Comparison of ENCODE assay signal across 9 mouse cellular contexts in genomic region chr3:54755145-54756041, GRCm38 (mm10). TPM values are rescaled to one million over a fixed set of nuclear protein-coding genes. Genes with fewer than 3 reads are reported as not detected.
A peak's percentile ranks its signal among the peaks of the same experiment; 100 is the strongest.
DNase-seq lines count a peak whose midpoint lies in the region; ATAC-seq lines count a peak whose summit lies in the region.
"Had no signal": no experiment of that assay in that cellular context is flagged by ENCODE, and none has a peak within 500 bp of the region (broad histone marks: within the 10 kb centered on the region; RNA-seq: fewer than 3 reads in every experiment).

Gene Smad9 (plus strand): TSS chr3:54755582.

- peaks cover 18% of the 10 kb centered on the region for H3K27me3 ChIP-seq in forebrain, embryonic 11.5 days (ENCODE audit: control insufficient read depth, insufficient read depth, low read length)
- no peaks in the 10 kb centered on the region for H3K27me3 ChIP-seq in heart, embryonic 14.5 days (ENCODE audit: control insufficient read depth, insufficient read depth, low read length)
- peaks cover 41% of the 10 kb centered on the region for H3K27me3 ChIP-seq in liver, embryonic 13.5 days
- peaks cover 11% of the 10 kb centered on the region for H3K27me3 ChIP-seq in neural tube, embryonic 13.5 days
- H3K27me3 ChIP-seq: CH12.LX had no signal

- WGBS in forebrain, embryonic 11.5 days, result under 1% methylated on average over 60 of the region's 66 CpGs
- WGBS in heart, embryonic 14.5 days, result under 1% methylated on average over 58 of the region's 66 CpGs
- WGBS in liver, embryonic 13.5 days (ENCODE audit: insufficient replicate concordance), result 2% methylated on average over 61 of the region's 66 CpGs
- under 1% methylated on average over 65 of the region's 66 CpGs for WGBS in neural tube, embryonic 13.5 days

- peak; percentile 79 for ATAC-seq in forebrain, embryonic 11.5 days (replicated peaks; ENCODE audit: low FRiP score)
- ATAC-seq in heart, embryonic 14.5 days (ENCODE audit: insufficient number of reproducible peaks, insufficient read depth, low FRiP score, low read depth), result peak; percentile 78
- peak; percentile 45 for ATAC-seq in liver, embryonic 13.5 days (ENCODE audit: low read depth)
- peak; percentile 90 for ATAC-seq in neural tube, embryonic 13.5 days (ENCODE audit: low read depth)

- H3K9me3 ChIP-seq in forebrain, embryonic 11.5 days (ENCODE audit: control insufficient read depth, low read length), result no peaks in the 10 kb centered on the region
- H3K9me3 ChIP-seq in heart, embryonic 14.5 days (ENCODE audit: control insufficient read depth, low read length), result no peaks in the 10 kb centered on the region
- no peaks in the 10 kb centered on the region for H3K9me3 ChIP-seq in liver, embryonic 13.5 days (replicated peaks)
- H3K9me3 ChIP-seq in neural tube, embryonic 13.5 days, result no peaks in the 10 kb centered on the region

- peak within 1 kb of the TSS; percentile 58 for H3K9ac ChIP-seq in forebrain, embryonic 11.5 days (ENCODE audit: low read length)
- peak within 1 kb of the TSS; percentile 84 for H3K9ac ChIP-seq in heart, embryonic 14.5 days (ENCODE audit: low read length)
- H3K9ac ChIP-seq in liver, embryonic 13.5 days, result peak within 1 kb of the TSS; percentile 33; the same call in 1 of the 2 replicates
- H3K9ac ChIP-seq in neural tube, embryonic 13.5 days, result peak within 1 kb of the TSS; percentile 83

- H3K4me3 ChIP-seq in forebrain, embryonic 11.5 days (ENCODE audit: low read depth, low read length), result peak within 1 kb of the TSS; percentile 57
- peak within 1 kb of the TSS; percentile 77 to 80 for H3K4me3 ChIP-seq in heart, embryonic 14.5 days (ENCODE audit: control insufficient read depth in 1 of 2, insufficient read depth in 1 of 2, low read depth in 1 of 2, low read length in 2 of 2)
- H3K4me3 ChIP-seq in liver, embryonic 13.5 days (replicated peaks), result peak within 1 kb of the TSS; percentile 56
- peak within 1 kb of the TSS; percentile 68 for H3K4me3 ChIP-seq in neural tube, embryonic 13.5 days

- H3K4me2 ChIP-seq in forebrain, embryonic 11.5 days (ENCODE audit: low read depth, low read length, severe bottlenecking), result peak within 1 kb of the TSS; percentile 100
- peak within 1 kb of the TSS; percentile 99 for H3K4me2 ChIP-seq in heart, embryonic 14.5 days (ENCODE audit: low read length)
- peak within 1 kb of the TSS; percentile 72 for H3K4me2 ChIP-seq in liver, embryonic 13.5 days
- peak within 1 kb of the TSS; percentile 100 for H3K4me2 ChIP-seq in neural tube, embryonic 13.5 days

- no peak within 1 kb of the TSS for H3K27ac ChIP-seq in forebrain, embryonic 11.5 days (ENCODE audit: low read depth, low read length)
- H3K27ac ChIP-seq in heart, embryonic 14.5 days (replicated peaks in 1 of 2; ENCODE audit: control insufficient read depth in 1 of 2, insufficient read depth in 1 of 2, low read depth in 2 of 2, low read length in 2 of 2), result peak within 1 kb of the TSS; percentile 65 to 84
- H3K27ac ChIP-seq in liver, embryonic 13.5 days, result no peak within 1 kb of the TSS
- H3K27ac ChIP-seq in neural tube, embryonic 13.5 days (replicated peaks), result peak within 1 kb of the TSS; percentile 63

- H3K36me3 ChIP-seq in forebrain, embryonic 11.5 days (ENCODE audit: control insufficient read depth, insufficient read depth, low read length), result no peaks in the 10 kb centered on the region; the same call in 1 of the 2 replicates
- H3K36me3 ChIP-seq in heart, embryonic 14.5 days (ENCODE audit: control insufficient read depth, insufficient read depth, low read length), result peaks cover 12% of the 10 kb centered on the region
- H3K36me3 ChIP-seq in liver, embryonic 13.5 days, result peaks cover 11% of the 10 kb centered on the region
- peaks cover 19% of the 10 kb centered on the region for H3K36me3 ChIP-seq in neural tube, embryonic 13.5 days

- H3K4me1 ChIP-seq in forebrain, embryonic 11.5 days (replicated peaks; ENCODE audit: control insufficient read depth, insufficient read depth, low read length), result peaks cover 5% of the 10 kb centered on the region; the same call in 1 of the 2 replicates
- H3K4me1 ChIP-seq in heart, embryonic 14.5 days (ENCODE audit: control insufficient read depth in 2 of 2, insufficient read depth in 2 of 2, low read length in 2 of 2), result peaks cover 2 to 11% of the 10 kb centered on the region in 2 experiments; a peak in 2 of 4 replicates
- peaks cover 3% of the 10 kb centered on the region; the same call in 1 of the 2 replicates for H3K4me1 ChIP-seq in liver, embryonic 13.5 days (replicated peaks)
- H3K4me1 ChIP-seq in neural tube, embryonic 13.5 days (replicated peaks), result peaks cover 22% of the 10 kb centered on the region

- peak; percentile 48 to 52 for DNase-seq in urinary bladder, adult 18-20 months (ENCODE audit: low spot score in 2 of 2)
- no peak for DNase-seq in urinary bladder, postnatal 10 days (ENCODE audit: low spot score)
- peak; percentile 68 for DNase-seq in forebrain, embryonic 11.5 days (ENCODE audit: low spot score)
- DNase-seq in kidney, postnatal 14 days, result peak; percentile 78
- no peak for DNase-seq in liver, embryonic 13.5 days
- DNase-seq in yolk sac, embryonic 10.5 days (ENCODE audit: low spot score), result peak; percentile 62

RNA-seq across cellular contexts. Expression of gene Smad9, which starts in this region (rescaled TPM):
- 0.32 and 0.33 TPM in 2 replicates for polyA plus RNA-seq in forebrain, embryonic 11.5 days (2014; fragmentation: Nextera tagmentation; extraction: Ambion mirVana)
- 0.88 and 1.4 TPM in 2 replicates for polyA plus RNA-seq in heart, embryonic 14.5 days (2014; fragmentation: Nextera tagmentation; extraction: Ambion mirVana)
- 0.06 and 0.09 TPM in 2 replicates for polyA plus RNA-seq in liver, embryonic 13.5 days (2015; fragmentation: Nextera tagmentation; extraction: Ambion mirVana)
- 0.44 and 0.70 TPM in 2 replicates for polyA plus RNA-seq in neural tube, embryonic 13.5 days (2015; fragmentation: Nextera tagmentation; extraction: Ambion mirVana)

Comparison
In these comparisons a context has a peak if more than half of its experiments do, and no peak if none do; other contexts are left out.
1. DNase-seq: peak in urinary bladder, adult 18-20 months (2 of 2), kidney, postnatal 14 days (single experiment) and yolk sac, embryonic 10.5 days (single experiment); none in urinary bladder, postnatal 10 days (single experiment) and liver, embryonic 13.5 days (single experiment).
2. Peak in DNase-seq, ATAC-seq, H3K4me3 ChIP-seq, H3K9ac ChIP-seq and H3K4me2 ChIP-seq in forebrain, embryonic 11.5 days; RNA of the gene not detected or under 1 TPM.
3. Peak in ATAC-seq, H3K4me3 ChIP-seq, H3K9ac ChIP-seq and H3K4me2 ChIP-seq in liver, embryonic 13.5 days; RNA of the gene not detected or under 1 TPM.
4. Peak in ATAC-seq, H3K4me3 ChIP-seq, H3K27ac ChIP-seq, H3K9ac ChIP-seq and H3K4me2 ChIP-seq in neural tube, embryonic 13.5 days; RNA of the gene not detected or under 1 TPM.
5. H3K27ac ChIP-seq: peak in heart, embryonic 14.5 days (2 of 2); none in forebrain, embryonic 11.5 days (single experiment) and liver, embryonic 13.5 days (single experiment).
6. H3K9ac ChIP-seq: peak in every context shown above with its lines; median percentile 84 in heart, embryonic 14.5 days; 83 in neural tube, embryonic 13.5 days; 58 in forebrain, embryonic 11.5 days; 33 in liver, embryonic 13.5 days.
7. Peak in every context shown above with its lines, with median percentiles within 50 percentile points of each other: ATAC-seq, H3K4me2 ChIP-seq and H3K4me3 ChIP-seq.